Mouse (Mus musculus) heart, embryonic 16.5 days (tissue): ENCODE measurements around the gene Acnat1. TPM values are rescaled to one million over a fixed set of nuclear protein-coding genes. Genes with fewer than 3 reads are reported as not detected.
A peak's percentile ranks its signal among the peaks of the same experiment; 100 is the strongest.
"Not testable (repeated sequence)": the region's sequence is repeated elsewhere in the genome, so short reads cannot be mapped to it uniquely, and the experiment has no call there.

Experiments used
- ATAC-seq: fragments of 200-750 bp; cut with Nextera tagmentation; replicated peaks from 2 replicates; pipeline ENCODE4 v1.8.0; 2017; ENCODE audit warnings: moderate number of reproducible peaks; ENCODE audit not compliant: insufficient read depth, low FRiP score; ENCODE audit errors: extremely low read depth
- H3K27ac ChIP-seq: fragments of 300-500 bp; sonication (generic); 2 replicates; pipeline ENCODE4 v1.5.1; 2014; ENCODE audit warnings: mild to moderate bottlenecking, low read length, control low read depth, moderate library complexity
- H3K27me3 ChIP-seq: fragments of 300-500 bp; sonication (generic); 2 replicates; pipeline ENCODE4 v1.6.1; 2014; ENCODE audit warnings: low read length, mixed read lengths; ENCODE audit not compliant: control insufficient read depth, insufficient read depth
- H3K36me3 ChIP-seq: fragments of 300-500 bp; sonication (generic); 2 replicates; pipeline ENCODE4 v1.6.1; 2014; ENCODE audit not compliant: control insufficient read depth, insufficient read depth
- H3K4me1 ChIP-seq: fragments of 300-500 bp; sonication (generic); 2 replicates; pipeline ENCODE4 v1.6.1; 2014; ENCODE audit warnings: low read length, mixed read lengths; ENCODE audit not compliant: control insufficient read depth, insufficient read depth
- H3K4me2 ChIP-seq: fragments of 300-500 bp; sonication (generic); 2 replicates; pipeline ENCODE4 v1.6.1; 2014; ENCODE audit warnings: low read depth, mild to moderate bottlenecking, control low read depth, low read length
- H3K4me3 ChIP-seq: fragments of 300-500 bp; sonication (generic); 2 replicates; pipeline ENCODE4 v1.5.1; 2014; ENCODE audit warnings: mild to moderate bottlenecking, control low read depth, low read length
- H3K9ac ChIP-seq: fragments of 300-500 bp; sonication (generic); 2 replicates; pipeline ENCODE4 v1.6.1; 2014; ENCODE audit warnings: low read length, control low read depth
- H3K9me3 ChIP-seq: fragments of 300-500 bp; sonication (generic); replicated peaks from 2 replicates; pipeline ENCODE4 v1.6.1; 2016; ENCODE audit warnings: low read length; ENCODE audit not compliant: control insufficient read depth
- WGBS: fragments of 180-500 bp; shearing (Covaris S2); extraction: QIAGEN DNeasy Blood & Tissue Kit; methylation state at CpG from one replicate; pipeline ENCODE4 v1.1.7; 2014; 5-methylcytosine and 5-hydroxymethylcytosine counted together
- polyA plus RNA-seq: library from polyadenylated mRNA; unstranded; fragments of >200 nt; fragmentation: Nextera tagmentation; extraction: Ambion mirVana; gene quantifications from 2 replicates; pipeline ENCODE4 v1.2.1, GENCODE M21; 2015

Acnat1 gene
- polyA plus RNA-seq, 1 experiment from 2014 or later = not detected

DNA sequence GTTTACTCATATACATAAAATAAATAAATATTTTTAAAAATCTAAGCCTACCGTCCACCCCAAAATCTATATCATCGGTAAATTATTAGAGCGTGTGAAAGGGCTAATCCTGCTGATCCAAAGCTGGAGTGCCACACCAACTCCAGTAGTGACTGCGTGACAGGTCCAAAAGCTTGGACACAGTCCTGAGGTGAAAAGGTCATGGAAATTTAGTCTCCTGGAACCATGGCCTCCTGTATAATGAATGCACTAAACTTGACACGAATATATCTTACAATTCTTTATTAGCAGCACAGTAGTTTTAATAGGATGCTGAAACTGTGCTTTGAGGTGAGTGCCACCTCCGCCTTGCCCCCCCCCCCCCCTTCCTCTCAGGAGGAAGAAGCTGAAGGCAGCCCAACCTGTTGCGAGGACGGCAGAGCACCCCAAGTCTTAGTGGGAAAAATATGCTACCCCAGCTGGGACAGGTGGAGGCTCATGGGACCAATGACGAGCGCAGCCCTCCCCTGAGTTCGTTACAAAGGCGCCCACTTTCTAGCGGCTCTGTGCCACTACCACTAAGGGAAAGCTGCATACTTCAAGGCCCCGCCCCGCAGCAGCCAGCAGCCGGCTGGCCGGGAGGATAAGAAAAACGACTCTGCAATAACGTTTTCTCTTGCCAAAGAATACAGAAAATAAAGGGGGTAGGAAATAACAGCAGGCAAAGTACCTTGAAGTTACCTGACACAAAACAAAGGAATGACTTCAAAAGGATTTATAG is 4.6 kb upstream of the Acnat1 start:
- peak overlapping the region; percentile 62 for H3K9ac ChIP-seq

DNA sequence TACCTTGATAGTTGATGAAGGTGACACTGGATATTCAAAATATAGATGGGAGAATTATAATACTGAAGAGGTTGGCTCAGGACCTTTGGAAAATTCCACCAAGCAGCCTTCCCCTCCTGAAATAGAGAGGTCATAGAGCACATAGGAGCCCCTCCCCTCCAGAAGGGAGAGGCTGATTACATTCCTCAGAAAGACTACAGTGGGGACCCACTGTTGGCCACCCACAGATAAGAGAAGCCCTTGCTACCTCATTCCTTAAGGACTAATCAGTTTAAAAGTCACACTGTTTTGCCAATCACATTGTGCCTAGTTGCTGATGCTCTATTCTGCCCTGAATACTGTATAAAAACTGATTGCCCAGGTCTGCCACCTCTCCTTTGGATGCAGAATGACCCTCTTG is 871 bp upstream of the Acnat1 start:
- no peak overlapping the region for H3K4me3 ChIP-seq
- H3K27me3 ChIP-seq = no peaks in the 10 kb centered on the region
- no peak overlapping the region for H3K9ac ChIP-seq
- no peak overlapping the region for H3K4me2 ChIP-seq
- H3K36me3 ChIP-seq = no peaks in the 10 kb centered on the region
- no peak overlapping the region for H3K27ac ChIP-seq
- H3K9me3 ChIP-seq = no peaks in the 10 kb centered on the region
- peaks cover 2% of the 10 kb centered on the region; the same call in 1 of the 2 replicates for H3K4me1 ChIP-seq
- ATAC-seq = no peak

More for the DNA sequence above, 4.6 kb upstream of the Acnat1 start:
- peak overlapping the region; percentile 69 for H3K4me2 ChIP-seq
- no peaks in the 10 kb centered on the region for H3K9me3 ChIP-seq
- 0 out of 2 replicates have a peak, but pooled peaks cover 2% of the 10 kb centered on the region for H3K27me3 ChIP-seq
- H3K4me1 ChIP-seq = peaks cover 4% of the 10 kb centered on the region; the same call in 1 of the 2 replicates
- no peak; the same call in 1 of the 2 replicates for ATAC-seq
- peak overlapping the region; percentile 47 for H3K4me3 ChIP-seq
- 19% methylated on average over 19 of the region's 19 CpGs for WGBS
- no peaks in the 10 kb centered on the region for H3K36me3 ChIP-seq
- no peak overlapping the region for H3K27ac ChIP-seq

DNA sequence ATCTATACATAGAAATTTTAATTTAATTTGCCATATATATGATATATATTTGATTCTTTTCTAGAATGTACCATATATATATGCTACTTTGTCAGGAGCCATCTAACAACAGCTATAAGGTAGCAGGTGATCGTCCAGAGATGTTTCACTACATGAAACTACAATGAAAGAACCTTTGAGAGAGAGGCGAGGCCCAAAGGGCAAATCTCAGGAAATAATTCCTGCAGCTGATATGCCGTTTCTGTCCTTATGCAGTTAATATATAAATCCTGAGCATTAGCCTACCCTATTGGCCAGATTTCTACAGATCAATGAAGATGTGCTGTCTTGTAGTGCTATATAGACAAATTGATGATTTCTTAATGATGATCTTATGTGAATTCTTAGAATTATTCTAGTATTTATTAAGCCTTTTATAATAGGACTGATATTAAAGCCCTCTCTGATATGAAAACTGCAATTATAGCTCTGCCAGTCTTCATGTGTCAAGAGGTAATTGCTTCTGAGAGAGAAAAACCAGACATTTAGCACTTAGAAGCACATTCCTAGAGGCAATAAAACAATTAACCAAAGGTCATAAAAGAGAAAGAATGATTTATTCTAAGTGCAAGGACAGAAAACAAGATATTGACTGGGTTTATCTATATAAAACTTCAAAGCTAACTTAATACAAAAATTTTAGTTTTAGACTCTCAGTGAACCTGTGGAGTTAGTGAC is 4.1 kb downstream of the Acnat1 start:
- H3K36me3 ChIP-seq = no peaks in the 10 kb centered on the region
- H3K9me3 ChIP-seq = no peaks in the 10 kb centered on the region
- H3K27ac ChIP-seq = no peak overlapping the region
- H3K27me3 ChIP-seq = no peaks in the 10 kb centered on the region
- no peak overlapping the region for H3K4me2 ChIP-seq
- H3K4me3 ChIP-seq = no peak overlapping the region
- ATAC-seq = no peak
- H3K9ac ChIP-seq = no peak overlapping the region
- WGBS = 75% methylated on average over 3 of the region's 3 CpGs
- no peaks in the 10 kb centered on the region for H3K4me1 ChIP-seq

DNA sequence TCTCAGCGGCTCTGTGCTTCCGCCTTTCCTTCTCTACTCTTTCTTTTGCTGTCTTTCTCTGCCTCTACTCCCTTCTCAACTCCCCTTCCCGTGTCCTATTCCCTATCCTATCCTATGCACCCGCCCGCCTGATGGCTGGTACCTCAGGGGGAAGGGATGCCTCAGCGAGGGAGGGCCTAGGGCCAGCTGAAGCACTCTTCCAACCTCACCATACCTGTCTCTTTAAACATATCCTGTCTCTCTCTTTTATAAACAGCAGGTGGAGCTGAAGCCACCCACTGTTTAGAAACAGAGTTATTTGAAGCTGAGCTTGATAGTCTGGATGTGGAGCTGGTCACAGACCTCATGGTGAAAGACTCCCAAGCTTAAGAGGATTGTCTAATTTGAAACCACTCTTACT is 6.4 kb downstream of the Acnat1 start:
- WGBS = 87% methylated on average over 6 of the region's 6 CpGs
- no peak overlapping the region for H3K4me2 ChIP-seq
- H3K27me3 ChIP-seq = no peaks in the 10 kb centered on the region
- no peak for ATAC-seq
- H3K4me1 ChIP-seq = no peaks in the 10 kb centered on the region
- H3K9me3 ChIP-seq = no peaks in the 10 kb centered on the region
- H3K9ac ChIP-seq = no peak overlapping the region
- no peak overlapping the region for H3K4me3 ChIP-seq
- H3K27ac ChIP-seq = no peak overlapping the region
- H3K36me3 ChIP-seq = no peaks in the 10 kb centered on the region

DNA sequence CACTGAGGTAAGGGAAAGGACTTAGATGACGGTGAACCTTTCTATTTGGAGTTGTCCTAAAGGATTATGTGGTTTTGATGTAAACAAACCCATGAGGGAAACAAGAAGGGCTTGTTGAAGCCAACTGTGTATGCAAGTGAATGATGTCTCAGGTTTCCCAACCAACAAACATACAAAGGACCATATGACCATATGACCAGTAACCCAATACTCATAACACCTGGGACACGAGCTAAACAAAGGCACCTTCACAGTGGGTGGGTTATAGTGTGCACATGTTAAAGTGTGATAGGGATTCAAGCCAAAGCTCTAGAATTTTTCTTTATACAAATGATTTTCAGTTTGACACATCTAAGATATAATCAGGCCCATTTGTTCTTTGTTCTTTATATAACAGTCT is 17.5 kb downstream of the Acnat1 start:
- Histone ChIP-seq H3K36me3 (no peaks in the 10 kb centered on the region), H3K4me2 (no peak overlapping the region), H3K9me3 (no peaks in the 10 kb centered on the region), H3K4me3 (no peak overlapping the region), H3K27ac (no peak overlapping the region), H3K9ac (no peak overlapping the region), H3K4me1 (no peaks in the 10 kb centered on the region), H3K27me3 (no peaks in the 10 kb centered on the region)
- 65% methylated on average over 2 of the region's 2 CpGs for WGBS
- no peak for ATAC-seq

DNA sequence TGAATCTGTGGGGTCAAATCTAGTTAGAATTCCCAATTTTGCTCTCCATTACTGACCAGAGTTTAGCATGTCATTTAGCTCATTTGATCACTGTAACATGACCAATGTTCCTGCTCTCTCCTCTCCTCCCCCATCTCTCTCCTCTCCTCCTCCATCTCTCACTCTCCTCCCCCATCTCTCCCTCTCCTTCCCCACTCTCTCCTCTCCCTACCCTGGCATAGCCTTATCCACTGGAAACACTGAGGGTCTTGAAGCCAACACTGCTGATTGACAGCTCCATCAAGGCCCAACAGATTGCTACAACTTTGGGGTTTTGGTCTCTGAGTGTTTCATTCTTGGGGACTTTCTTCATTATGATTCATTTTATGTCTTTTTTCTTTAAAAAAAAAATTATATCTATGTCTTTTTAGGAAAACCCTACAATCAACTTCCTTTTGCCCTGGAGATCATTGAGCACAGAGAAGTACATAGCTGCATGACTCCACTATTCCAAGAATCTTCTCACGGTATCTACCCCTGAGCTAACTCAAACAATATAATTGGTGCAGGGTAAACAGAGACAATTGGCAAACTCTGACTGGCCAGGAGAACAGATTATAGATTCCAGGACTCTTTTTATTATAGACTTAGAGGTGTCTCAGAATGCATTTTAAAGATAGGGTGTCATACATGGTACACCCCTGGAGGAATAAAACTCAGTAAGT is 21.7 kb downstream of the Acnat1 start:
- Histone ChIP-seq H3K27me3 (no peaks in the 10 kb centered on the region), H3K4me2 (no peak overlapping the region), H3K27ac (no peak overlapping the region), H3K36me3 (no peaks in the 10 kb centered on the region), H3K4me1 (no peaks in the 10 kb centered on the region), H3K4me3 (no peak overlapping the region), H3K9me3 (no peaks in the 10 kb centered on the region), H3K9ac (no peak overlapping the region)
- WGBS = 55% methylated on average over 1 of the region's 1 CpGs
- no peak for ATAC-seq

DNA sequence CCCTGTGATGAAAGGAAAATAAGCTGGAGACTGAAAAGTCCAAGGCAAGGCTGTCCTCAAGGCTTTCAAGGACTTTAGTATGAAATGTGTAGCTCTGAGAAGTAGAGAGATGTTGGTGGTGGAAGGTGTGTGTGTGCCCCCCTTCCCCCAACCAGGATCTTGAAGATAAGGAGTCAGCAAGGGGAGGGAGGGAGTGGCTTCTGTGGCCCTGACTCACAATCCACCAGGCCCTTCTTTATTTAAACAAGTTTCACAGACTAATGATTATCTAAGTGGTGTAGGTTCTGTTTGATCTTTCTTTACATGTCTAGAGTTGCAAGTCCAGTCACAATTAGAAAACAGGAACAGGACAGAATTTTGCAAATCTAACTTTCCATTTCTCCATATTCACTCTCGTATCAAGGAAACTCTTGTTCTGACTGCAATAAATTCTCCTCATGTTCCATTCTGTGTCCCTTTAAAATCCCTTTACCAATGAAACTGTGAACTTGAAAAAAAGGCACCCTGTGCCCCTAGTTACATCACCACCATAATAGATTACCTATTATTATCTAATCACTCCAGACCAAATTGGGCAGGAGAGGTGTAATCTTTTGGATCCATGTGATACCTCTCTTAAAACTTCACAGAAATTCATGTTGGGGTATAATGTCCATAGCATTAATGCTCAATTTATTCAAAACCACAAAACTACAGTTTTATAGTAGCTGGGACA is 22.4 kb downstream of the Acnat1 start:
- H3K9me3 ChIP-seq, H3K4me2 ChIP-seq, H3K27me3 ChIP-seq, H3K27ac ChIP-seq, ATAC-seq, H3K4me3 ChIP-seq, H3K9ac ChIP-seq, H3K4me1 ChIP-seq, H3K36me3 ChIP-seq: not testable (repeated sequence)
- whole genome bisulfite sequencing = no CpG with 5 or more reads among the region's 1 CpGs

DNA sequence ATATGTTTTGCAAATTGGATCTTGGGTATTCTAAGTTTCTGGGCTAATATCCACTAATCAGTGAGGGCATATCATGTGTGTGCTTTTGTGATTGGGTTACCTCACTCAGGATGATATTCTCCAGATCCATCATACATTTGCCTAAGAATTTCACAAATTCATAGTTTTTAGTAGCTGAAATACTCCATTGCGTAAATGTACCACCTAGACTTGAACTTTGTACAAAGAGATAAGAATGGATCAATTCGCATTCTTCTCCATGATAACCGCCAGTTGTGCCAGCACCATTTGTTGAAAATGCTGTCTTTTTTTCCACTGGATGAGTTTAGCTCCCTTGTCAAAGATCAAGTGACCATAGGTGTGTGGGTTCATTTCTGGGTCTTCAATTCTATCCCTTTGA is 36.7 kb downstream of the Acnat1 start:
- H3K27me3 ChIP-seq, H3K4me3 ChIP-seq, H3K4me1 ChIP-seq, ATAC-seq, H3K9me3 ChIP-seq, H3K27ac ChIP-seq, H3K9ac ChIP-seq, H3K4me2 ChIP-seq, H3K36me3 ChIP-seq: not testable (repeated sequence)
- 87% methylated on average over 3 of the region's 3 CpGs for WGBS
